Mouse (Mus musculus): ENCODE measurements around the gene Mrpl22.
"Not testable (repeated sequence)": the region's sequence is repeated elsewhere in the genome, so short reads cannot be mapped to it uniquely, and the experiment has no call there.

Mrpl22 gene

DNA sequence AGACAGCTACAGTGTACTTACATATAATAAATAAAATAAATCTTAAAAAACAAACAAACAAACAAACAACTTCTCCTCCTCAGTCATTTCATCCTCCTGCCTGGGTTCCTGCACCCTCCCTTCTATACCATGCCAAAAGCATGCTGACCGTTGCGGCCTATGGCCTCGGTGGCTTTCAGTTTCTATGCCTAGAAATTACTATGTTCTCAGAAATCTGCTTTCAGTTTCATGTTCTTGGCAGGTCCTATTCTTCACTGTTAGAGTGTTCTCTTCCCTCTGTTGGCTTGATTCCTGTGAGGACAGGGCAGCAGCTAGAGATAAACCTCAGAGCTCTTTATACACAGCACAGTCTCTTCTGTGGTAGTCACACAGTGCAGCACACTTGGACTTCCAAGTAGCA, 12.1 kb downstream of the Mrpl22 start:
- no peak for DNase-seq

DNA sequence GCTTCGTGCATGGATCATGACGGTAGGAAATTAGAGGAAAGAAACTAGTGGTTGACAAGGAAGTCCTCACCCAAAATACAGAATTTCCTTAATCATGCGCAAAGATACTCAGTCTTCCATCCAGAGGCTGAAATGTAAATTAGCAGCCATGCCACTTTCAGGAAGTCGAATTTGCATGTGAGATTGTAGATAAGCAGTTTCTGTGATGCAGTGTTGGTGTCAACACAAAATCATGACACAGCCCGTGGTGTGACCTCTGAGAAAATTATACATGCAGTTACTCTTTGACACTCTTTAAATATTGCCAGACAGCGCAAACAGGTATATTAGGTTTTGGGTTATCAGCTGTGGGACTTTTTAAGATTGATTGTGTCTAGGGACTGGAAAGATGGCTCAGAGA, 18.2 kb downstream of the Mrpl22 start:
- no peak for DNase-seq

DNA sequence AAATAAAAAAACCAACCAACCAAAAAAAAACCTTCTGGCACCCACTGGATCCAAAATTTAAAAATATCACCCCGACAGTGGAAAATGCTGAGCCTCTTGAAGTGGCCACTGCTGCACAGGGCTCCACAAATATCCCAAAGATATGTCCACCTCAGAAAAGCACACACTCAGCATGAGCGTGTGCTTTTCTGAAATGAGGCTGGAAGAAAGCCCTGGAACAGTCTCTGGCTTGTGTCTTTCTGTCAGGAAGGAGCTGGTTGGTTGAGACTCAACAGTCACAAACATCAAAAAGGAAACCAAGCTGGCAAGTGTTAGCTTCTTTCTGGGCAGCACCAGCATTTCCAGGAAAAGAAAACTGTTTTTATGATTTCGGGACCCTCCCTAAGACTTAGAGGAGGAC, 21.9 kb downstream of the Mrpl22 start:
- DNase-seq = no peak

DNA sequence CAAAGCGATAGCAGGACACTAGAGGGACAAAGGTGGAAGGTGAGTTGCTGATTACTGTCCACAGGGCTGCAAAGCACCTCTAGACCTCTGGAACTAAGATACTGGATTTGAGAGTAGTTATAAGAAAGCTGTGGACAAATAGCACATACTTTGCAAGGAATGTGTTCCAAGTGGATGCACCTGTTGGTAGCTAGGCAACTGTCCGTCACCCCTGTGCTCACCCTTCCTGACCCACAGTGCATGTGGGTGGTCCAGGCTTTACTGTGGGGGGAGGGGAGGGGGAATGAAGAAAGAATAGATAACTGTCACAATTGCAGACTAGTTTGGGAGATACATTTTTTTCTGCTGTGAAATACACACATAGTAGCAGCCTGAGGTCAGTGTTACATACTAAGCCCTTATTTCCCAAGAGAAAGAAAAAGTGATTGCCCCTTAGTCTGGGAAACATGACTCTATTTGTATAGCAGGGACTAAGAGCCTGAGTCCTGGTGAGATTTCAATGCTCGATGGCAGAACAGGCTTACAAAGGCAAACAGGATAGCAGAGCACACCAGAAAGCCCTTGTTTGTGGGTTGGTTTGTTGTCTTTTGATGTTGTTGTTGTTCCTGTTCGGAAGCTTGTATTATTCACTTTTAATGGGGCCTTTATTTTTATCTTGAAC, 22.5 kb downstream of the Mrpl22 start:
- DNase-seq = peak; percentile 30

DNA sequence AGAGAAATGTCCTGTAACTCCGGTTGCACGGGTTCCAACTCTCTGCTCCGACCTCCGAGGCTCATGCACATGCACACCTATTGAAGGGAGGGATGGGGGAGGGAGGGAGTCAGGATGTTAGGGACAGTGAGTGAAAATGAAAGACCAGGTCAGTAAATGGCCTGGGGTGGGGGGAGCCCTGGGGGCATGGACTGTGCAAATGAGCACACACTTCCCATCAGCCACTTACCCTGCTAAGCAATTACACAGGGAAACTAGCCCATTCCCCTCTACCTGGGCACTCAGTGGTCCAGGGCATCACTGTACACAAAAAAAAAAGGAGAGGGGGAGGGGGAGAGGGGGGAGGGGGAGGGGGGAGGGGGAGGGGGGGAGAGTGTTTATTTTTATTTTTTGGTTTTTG, 27.2 kb downstream of the Mrpl22 start:
- DNase-seq = no peak

DNA sequence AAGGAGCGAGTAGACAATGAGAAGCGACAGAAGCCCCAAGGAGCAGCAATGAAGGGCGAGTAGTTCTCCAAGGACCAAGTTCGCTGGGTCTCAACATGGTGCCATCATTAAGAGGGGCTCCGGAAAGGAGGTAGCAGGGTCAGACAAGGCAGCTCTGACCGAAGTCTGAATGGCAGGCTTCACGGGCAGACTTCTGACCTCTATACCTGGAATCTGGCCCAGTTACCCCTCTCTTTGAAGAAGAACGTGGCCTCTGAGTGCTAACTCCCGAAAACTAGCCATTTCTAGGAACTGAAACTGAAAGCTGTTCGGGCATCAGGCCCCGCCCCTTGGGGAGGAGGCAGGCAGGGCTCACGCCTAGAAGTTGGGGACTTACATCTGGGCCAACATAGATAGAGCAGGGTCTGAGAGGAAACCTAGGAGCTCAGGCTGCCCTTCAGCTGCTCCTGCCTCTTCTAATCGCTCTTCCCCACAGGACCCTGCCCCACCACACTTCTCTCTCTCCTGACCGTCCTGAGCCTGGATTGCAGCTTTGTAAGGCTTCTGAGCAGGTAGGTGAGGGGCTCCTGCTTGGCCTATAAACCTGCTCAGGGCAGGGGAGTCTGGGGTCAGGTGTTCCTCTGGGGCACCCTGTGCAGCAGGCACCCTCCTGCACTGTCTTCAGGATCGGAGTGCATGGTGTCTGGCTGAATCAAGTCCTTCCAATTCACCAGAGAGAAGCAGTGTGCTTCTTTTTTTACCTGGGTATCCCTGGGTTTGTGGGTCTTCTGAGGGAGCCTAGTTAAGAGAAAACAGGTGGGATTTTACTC, 28.0 kb downstream of the Mrpl22 start, which contains the start of the genes Igtp and Irgm2:
Igtp (plus strand) TSS at position 328 of the 809 bp plus-strand sequence.
Irgm2 (plus strand) TSS at position 390 of the 809 bp plus-strand sequence.
- DNase-seq = peak; percentile 87

DNA sequence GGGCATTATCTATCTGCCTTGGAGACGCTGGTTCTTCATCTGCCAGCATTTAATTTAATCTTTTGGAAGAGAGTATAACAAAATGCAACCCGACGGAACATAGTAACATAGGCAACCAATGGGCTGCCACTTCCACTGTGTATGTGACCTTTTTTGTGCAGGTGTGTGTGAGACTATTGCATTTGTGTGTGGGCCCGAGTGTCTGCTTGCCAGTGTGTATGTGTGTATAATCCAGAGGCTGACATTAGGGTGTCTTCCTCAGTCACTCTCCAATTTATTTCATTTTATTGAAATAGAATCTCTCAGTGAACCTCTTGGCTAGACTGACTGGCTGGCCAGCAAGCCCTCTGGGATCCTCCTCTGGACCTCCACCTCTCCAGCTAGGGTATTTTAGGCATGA, 28.8 kb downstream of the Mrpl22 start:
- DNase-seq = no peak

DNA sequence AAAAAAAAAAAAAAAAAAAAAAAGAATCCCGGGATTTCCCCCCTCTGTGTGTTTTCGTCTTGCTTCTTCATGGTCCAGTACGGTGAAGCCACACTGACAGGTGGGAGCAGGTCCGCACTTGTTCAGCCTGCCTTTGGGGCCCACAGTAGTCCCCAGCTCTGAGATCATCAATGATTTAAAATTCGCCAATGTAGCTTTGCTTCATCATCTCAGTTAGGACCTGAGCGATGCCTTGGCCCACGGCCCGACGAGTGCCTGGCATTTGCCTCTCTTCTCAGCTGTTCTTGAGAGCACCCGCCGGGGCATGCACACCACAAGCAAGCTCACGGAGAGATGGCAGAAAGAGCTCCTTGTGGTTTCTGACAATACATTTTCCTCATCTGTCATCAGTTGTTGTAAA, 29.6 kb downstream of the Mrpl22 start:
- no peak for DNase-seq

DNA sequence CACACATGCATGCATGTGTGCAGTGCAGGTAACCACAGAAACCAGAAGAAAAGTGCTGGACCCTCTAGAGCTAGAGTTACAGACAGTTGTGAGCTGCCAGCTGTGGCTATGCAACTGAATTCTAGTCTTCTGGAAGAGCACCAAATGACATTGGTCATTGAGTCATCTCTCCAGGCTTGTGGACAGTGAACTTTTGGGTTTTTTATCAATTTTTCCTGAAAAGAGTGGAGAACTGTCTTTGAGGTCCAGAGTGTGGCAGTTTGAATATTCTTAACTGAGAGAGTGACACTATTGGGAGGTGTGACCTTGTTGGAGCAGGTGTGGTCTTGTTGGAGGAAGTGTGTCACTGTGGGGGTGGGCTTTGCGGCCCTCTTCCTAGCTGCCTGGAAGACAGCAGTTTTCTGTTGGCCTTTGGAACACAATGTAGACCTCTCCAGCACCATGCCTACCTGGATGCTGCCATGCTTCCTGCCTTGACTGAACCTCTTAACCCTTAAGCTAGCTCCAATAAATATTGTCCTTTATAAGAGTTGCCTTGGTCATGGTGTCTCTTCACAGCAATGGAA, 38.9 kb downstream of the Mrpl22 start:
- DNase-seq = no peak

DNA sequence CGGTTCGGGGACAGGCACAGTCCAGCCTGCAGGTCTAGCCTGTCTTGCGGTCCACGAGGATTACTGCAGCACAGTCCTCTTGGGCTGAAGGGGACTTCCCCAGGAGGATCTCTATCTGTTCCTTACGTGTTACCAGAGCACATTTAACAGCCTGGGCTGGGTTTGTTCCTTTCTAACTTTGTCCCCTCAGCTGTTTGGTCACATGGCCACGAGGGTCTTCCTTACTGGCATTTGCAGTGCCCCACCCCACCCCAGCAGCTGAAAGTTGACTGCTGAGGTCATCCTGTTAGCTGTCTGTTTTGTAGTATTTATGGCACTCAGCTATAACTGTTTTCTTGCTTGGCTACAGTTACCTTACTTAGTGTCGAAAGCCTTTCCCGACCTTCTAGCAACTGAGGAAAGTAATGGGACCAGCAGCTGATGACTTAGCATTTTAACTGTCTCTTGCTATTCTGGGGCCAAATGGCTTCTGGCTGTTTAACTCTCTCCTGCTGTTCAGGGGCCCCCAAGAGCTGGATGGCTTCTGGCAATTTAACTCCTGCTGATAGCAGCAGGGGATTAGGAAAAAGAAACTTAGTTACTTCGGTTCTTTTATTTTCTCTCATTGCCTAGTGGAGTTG, 39.7 kb downstream of the Mrpl22 start:
- no peak for DNase-seq

DNA sequence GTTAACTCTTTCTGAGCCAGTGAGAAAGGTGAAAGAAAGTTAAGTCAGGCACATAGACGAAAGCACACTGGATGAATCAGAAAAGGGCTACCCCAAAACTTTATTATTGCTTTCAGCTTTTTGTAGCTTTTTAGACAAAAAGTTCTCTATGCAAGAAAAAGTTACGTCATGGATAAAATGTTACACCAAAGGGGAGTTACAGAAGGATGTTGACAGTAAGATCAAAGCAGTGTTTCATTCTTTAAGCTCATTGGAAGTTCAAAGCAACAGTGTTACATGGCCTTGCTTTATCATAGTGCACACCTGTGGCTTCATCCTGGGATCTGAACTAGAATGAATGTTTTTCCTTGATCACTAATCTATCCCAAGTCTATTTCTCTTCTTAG, 40.2 kb downstream of the Mrpl22 start:
- no peak for DNase-seq

DNA sequence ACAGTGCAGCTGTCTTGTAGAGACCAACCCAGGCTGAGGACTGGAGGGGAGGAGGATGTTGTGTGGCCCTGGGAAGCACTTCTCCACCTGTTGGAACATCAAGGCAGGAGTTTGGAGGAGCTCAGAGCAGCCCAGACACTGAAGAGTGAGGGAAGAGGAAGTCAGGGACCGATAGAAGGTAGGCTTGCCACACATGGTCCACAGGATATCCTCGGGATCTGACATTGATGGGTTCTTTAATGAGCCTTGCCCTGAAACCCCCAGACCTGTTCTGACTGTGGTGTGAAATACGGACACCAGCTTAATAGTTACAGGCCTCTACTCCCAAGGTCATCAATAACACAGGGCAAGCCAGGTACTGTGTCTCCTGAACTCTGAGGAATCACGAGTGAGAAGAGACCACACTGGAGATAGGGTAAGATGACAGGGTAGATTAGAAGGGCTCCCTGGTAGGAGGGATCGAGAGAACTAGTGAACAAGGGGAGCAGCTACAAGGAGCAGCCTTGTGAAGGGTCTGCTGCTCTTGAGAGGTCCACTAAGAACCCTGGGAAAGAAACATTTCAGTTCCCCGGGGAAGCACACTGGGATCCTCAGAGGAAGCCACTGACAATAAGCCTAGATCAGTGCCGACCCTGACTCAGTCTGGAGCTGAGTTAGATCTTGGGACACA, 42.3 kb downstream of the Mrpl22 start:
- peak; percentile 7 for DNase-seq

DNA sequence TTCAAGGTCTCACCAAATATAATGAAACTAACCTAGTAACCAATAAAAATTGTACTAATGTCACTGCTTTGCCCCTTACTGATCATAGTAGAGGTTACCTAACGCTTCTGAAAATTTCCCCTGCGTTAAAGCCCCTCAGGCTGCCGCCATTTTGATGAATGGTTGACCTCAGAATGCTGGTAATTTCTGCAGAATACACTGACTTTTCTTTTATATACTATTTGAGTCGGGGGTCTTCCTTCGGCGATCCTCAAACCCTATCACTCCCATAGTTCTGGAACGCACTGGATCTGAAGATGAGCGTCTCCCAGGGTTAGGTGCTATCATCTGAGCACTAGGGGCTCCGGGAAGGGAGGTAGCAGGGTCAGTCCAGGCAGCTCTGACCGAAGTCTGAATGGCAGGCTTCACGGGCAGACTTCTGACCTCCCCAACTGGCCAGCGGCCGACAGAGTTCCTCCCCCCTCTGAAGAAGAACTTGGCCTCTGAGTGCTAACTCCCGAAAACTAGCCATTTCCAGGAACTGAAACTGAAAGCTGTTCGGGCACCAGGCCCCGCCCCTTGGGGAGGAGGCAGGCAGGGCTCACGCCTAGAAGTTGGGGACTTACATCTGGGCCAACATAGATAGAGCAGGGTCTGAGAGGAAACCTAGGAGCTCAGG, 43.1 kb downstream of the Mrpl22 start:
- peak; percentile 91 for DNase-seq

DNA sequence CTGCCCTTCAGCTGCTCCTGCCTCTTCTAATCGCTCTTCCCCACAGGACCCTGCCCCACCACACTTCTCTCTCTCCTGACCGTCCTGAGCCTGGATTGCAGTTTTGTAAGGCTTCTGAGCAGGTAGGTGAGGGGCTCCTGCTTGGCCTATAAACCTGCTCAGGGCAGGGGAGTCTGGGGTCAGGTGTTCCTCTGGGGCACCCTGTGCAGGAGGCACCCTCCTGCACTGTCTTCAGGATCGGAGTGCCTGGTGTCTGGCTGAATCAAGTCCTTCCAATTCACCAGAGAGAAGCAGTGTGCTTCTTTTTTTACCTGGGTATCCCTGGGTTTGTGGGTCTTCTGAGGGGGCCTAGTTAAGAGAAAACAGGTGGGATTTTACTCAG, 43.6 kb downstream of the Mrpl22 start:
- peak; percentile 6 for DNase-seq

DNA sequence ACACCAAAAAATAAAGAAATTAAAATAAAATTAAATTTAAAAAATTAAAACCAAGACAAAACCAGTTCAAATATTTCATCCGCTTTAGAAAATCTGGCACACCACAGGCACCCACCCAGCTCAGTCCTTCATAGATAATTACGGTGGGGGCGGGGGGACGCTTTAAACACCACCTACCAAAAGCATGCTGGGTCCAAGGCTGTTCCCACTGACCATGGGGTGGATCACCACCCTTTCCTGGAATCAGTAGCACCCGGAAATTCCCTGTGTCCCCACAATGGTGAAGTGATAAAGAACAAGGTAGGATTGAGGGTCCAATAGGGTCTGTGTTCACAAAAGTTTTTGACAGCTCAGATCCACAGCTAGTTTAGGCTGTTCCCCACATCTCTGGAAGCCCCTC, 44.4 kb downstream of the Mrpl22 start:
- no peak for DNase-seq

DNA sequence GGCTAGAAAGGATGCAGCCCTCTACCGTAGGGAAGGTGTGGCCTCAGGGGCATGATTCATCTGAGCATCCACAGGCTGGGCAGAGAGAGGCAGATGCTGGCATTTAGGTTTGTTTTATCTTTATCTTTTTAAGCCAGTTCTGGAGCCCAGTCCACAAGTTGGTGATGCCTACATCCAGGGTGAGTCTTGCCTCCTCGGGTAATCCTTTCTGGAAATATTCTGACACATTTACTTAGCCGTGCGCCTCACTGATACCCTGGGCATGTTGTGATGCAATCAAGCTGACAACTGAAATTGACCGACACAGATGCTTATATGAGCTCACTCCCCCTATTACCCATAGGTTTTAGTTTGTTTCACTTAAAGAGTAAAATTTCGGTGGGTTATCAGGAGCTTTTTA, 45.4 kb downstream of the Mrpl22 start:
- no peak for DNase-seq

DNA sequence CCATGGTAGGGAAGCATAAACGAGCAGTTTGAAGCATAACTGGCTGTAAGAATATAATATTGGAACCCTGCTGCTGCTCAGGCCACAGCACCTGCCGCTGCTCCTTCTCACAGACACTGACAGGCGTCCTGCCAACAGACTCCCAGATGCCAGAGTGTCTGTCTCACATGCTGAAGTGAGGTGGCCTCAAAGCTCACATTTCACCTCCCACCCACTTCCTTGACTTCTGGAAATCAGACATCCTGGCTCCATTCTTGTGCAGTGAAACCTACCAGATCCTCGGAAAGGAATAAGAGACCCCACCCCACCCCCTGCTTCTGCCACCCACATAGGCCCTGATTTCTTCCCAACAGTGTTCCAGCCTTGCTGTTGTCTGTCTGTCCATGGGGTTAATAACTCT, 52.3 kb downstream of the Mrpl22 start:
- DNase-seq = peak; percentile 52

DNA sequence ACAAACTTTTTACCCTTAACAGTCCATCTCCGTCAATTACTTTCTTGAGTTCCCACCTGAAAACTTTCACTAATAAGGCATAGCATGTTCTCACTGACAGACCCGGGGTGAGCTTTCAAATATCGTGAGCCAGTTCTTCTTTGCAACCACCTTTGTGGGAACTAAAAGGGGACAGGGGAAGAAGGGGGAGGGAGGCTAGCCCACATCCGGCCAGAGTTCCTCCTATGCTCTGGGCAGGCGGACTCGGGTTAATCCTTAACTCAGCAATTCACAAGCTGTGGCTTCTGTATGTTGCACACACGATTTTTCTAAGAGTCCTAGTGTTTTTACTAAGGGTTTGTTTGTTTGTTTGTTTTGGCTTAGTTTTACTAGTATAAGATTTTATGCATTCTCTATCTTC, 52.9 kb downstream of the Mrpl22 start:
- DNase-seq = peak; percentile 75

DNA sequence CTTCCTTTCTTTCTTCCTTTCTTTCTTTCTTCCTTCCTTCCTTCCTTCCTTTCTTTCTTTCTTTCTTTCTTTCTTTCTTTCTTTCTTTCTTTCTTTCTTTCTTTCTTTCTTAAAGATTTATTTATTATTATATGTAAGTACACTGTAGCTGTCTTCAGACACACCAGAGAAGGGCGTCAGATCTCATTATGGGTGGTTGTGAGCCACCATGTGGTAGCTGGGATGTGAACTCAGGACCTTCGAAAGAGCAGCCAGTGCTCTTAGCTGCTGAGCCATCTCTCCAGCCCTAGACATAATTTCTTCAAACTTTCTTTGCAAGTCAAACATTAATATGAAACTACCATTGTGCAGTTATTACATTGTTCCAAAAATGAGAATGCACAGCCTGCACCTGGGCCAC, 53.4 kb downstream of the Mrpl22 start:
- DNase-seq = not testable (repeated sequence)

DNA sequence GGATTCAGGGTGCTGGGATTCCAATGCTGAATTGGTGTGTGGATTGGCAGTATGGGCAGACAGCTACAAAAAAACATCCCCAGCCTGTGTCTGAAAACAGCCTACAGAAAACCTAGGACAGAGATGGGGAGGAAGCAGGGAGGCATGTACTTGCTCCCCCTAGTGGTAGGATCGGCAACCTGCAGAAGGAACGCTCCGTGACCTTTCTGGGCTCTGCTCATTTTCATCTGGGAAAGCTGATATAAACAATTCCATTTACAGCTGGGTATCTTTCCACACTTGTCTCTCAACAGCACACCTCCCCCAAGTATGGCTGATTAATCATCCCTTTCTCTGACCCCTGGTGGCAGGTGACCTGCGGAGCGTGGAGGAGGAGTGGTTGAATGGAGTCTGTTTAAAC, 54.2 kb downstream of the Mrpl22 start:
- DNase-seq = peak; percentile 89

DNA sequence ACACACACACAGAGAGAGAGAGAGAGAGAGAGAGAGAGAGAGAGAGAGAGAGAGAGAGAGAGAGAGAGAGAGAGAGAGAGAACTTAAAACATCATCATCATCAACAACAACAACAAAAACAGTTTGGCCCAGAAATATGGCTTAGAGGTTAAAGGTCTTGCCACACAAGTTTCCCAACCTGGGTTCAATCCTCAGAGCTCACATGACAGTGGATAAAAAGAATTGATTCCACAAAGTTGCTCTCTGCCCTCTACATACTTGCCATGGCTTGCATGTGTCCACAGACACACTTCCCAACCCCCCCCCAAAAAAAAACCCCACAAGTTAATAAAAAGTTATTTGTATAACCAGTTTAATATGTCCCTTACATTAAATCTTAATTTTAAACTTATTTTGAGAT, 55.0 kb downstream of the Mrpl22 start:
- DNase-seq = no peak

DNA sequence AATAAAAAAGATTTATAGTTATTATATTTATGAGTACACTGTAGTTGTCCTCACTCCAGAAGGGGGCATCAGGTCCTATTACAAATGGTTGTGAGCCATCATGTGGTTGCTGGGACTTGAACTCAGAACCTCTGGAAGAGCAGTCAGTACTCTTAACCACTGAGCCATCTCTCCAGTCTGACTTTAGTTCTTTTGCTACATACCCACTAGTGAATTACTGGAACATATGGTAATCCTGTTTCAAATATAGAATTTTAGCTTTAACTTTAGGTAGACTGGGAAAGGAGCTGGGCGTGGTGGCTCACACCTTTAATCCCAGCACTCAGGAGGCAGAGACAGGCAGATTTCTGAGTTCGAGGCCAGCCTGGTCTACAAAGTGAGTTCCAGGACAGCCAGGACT, 56.6 kb downstream of the Mrpl22 start:
- DNase-seq = not testable (repeated sequence)
